Mouse (Mus musculus) frontal cortex, postnatal 25 days (tissue): Measurements from ENCODE around the gene Smoc2.
A peak's percentile ranks its signal among the peaks of the same experiment; 100 is the strongest.

Experiments used
- DNase-seq, 2 experiments: peaks; one replicate each; pipeline ENCODE4 v3.0.0; 2022; ENCODE audit warnings: low spot score in 2 of 2

The Smoc2 gene

DNA sequence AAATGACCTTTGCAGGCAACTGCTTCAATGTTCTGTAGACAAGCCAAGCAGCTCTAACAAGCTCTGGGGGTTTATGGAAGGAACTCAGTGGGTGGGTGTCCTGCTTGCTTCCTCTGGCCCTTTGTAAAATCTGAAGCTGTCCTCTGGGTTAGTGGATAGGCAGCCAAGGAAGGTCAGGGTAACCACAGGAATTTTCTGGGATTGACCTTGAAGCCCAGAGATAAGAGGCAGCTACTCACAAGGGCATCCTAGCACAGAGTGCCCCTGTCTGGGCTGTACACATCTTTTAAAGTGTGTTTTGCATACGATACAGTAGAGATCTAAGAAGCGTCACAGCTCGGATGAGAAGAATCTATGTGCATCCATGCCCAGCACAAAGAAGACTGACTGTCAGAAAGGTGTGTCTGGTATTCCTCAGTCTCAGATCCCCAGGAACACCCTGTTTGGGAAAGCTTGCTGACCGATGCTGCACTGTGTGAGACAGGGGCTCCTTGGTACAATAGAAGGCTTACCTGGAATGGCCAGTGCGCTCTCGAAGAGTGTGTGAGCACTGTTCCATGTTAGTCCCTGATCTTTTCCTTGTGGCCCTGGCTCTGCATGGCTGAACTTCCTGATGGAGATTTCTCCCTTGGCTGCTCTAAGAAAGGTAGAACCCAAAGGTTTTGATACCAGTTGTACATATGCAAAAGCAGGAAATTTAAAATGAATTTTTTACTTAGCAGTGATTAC, 69.9 kb downstream of the Smoc2 start:
- no peak for DNase-seq

- DNase-seq: no peak
These were observed 74.1 kb downstream of the Smoc2 start for GRCm38 (mm10) chr17:14353219-14354079.

GRCm38 (mm10) chr17:14361511-14361910, 82.2 kb downstream of the Smoc2 start:
- no peak for DNase-seq

- DNase-seq: peak; percentile 12 to 19
These were observed 91.2 kb downstream of the Smoc2 start for GRCm38 (mm10) chr17:14370476-14370875.

GRCm38 (mm10) chr17:14371606-14372005, 92.3 kb downstream of the Smoc2 start:
- no peak for DNase-seq

GRCm38 (mm10) chr17:14372324-14373145, 93.2 kb downstream of the Smoc2 start:
- no peak for DNase-seq

DNA sequence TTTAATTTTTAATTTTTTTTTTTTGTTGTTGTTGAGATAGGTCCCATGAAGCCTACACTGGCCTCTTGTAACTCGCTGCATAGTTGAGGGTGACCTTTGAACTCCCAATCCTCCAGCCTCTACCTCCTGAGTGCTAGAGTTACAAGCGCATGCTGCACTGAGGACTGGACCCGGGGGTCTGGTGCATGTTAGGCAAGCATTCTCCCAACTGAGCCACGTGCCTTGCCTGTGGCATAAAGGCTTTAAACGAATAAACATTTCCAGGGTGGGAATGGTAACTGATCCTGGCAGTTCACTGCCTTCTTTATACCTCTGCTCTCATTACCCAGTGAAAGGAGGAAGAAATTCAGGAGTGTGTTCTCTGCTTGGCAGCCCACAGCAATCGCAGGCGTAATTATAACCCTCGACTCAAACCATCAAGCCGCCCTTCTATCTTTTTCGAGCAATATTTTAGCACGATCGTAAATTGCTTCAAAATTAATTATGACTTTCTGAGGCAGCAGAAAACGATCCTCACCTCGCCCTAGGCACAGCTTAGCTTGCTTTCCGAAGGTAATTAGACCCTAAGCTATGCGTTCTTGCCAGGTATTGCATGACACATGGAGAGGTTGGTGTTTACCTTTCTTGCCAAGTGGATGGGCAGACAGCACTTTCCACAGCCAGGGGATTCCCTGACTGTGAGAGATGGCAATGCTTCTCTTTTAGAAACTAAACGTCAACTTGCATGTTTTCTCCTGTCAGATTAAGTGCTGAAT, 99.6 kb downstream of the Smoc2 start:
- DNase-seq: no peak

- no peak for DNase-seq
These were observed 100.2 kb downstream of the Smoc2 start for GRCm38 (mm10) chr17:14379518-14379917.

DNA sequence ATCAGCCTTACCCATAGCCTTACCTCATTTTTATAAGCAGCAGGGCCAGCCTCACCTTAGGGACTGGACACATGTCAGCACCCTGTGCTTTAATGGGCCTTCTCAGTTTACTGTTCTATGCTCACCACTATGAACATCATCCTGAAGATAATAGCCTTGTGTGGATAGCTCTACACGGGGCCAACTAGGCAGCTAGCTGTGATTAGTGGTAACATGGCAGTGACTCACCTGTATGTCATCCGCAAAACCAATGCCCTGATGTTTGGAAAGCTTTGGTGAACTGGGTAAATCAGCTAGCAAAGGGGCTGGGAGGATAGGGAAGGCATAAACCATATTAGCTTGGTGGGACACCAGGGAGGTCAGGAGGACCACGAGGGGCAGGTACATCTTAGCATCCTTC, 100.7 kb downstream of the Smoc2 start:
- no peak for DNase-seq

GRCm38 (mm10) chr17:14380526-14380925, 101.2 kb downstream of the Smoc2 start:
- DNase-seq: no peak

GRCm38 (mm10) chr17:14381482-14381881, 102.2 kb downstream of the Smoc2 start:
- DNase-seq: no peak

GRCm38 (mm10) chr17:14383981-14384380, 104.7 kb downstream of the Smoc2 start:
- no peak for DNase-seq

DNA sequence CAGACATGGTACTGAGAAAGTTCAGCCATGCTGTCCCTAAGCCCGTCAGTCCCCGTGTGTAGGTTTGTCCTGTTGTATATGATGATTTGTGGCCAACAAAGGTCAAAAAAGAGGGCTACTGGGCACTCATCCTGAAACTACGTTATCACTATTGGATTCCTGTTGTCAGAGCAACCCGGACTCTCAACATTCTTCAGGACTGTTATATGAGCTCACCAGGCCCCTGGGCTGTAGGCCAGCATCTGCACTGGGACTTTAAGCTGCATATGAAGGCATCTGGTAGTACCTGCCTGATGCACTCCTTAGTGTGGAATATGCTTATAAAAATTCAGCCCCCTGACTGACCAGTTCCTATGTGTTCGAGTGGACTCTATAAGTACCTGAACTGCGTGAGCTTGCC, 105.7 kb downstream of the Smoc2 start:
- DNase-seq: no peak

- DNase-seq: no peak
These were observed 108.0 kb downstream of the Smoc2 start for GRCm38 (mm10) chr17:14387261-14387660.

- no peak for DNase-seq
These were observed 113.1 kb downstream of the Smoc2 start for GRCm38 (mm10) chr17:14392443-14392842.

DNA sequence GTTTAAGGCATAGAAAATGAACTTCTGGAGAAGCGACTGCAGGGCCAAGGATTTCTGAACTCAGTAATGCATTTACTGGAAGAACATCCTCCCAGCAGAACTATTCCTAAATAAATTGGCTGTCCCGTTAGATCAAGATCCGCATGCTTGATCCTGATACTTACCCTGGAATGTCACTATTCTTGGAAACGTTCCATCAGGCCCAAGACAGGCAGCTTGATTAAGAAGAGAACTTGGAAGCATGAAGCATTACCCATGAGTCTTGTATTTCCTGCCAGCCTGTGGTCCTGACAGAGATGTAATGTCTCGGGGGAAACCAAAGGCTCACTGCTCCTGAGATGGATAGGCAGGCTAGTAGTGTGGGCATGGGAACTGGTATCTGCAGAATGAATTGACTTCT, 115.6 kb downstream of the Smoc2 start:
- DNase-seq: no peak

- DNase-seq: no peak
These were observed 118.2 kb downstream of the Smoc2 start for GRCm38 (mm10) chr17:14397456-14397855.

DNA sequence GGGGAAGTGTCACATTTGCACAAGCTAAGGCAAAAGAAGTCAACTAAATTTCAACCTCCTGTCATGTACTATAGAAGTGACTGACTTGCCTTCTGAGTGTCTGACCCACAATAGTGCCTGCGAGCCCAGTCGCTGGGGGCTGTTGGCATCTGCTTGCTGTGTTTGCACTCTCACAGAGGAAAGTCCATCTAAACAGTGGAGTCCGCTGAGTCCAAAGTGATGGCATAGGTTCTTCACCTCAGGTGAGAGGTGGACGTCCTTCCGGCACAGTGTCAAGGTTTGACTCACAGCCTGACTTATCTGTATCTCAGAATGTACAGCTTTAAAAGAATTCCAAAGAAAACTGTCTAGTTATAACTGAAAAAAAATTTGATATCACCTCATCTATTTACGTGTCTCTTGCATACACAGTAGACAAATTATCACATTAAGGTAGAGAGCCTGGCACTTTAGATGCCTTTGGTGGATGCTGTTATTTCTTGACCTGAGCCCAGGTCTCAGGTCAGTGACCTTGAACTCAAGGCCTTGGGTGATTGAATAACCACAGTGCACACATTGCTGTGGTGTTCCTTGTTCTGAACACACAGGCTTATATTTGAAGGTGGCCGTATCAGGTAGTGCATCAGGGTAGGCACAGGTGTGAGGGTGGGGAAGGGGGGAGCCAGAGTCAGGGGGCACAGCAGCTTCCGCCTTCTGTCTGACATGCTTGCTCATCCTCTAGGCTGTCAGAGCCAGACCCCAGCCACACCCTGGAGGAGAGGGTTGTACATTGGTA, 119.5 kb downstream of the Smoc2 start:
- DNase-seq: no peak

DNA sequence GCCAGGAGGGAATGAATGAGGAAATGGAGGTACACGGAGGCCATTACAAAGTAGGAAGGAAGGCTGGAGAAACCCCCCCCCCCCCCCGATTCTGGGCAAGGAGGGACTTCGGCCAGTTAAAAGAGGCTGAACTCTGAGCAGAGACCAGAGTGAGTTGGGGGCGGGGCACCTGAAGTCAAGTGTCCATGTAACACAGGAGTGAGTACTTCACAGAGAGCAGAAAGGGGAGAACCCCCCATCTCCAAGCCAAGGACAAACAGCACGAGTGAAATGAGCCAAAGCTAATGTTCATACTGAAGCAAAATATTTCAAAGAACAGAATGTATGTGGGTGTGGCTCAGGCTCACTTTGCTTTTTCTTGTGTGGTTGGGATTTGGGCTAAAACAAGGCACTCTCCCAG, 121.7 kb downstream of the Smoc2 start:
- DNase-seq: no peak

- no peak for DNase-seq
These were observed 128.6 kb downstream of the Smoc2 start for GRCm38 (mm10) chr17:14407874-14408273.

GRCm38 (mm10) chr17:14412460-14412859, 133.2 kb downstream of the Smoc2 start:
- DNase-seq: no peak
